Mouse (Mus musculus) stomach, embryonic 14.5 days (tissue): ENCODE data around the gene Rce1. TPM values are rescaled to one million over a fixed set of nuclear protein-coding genes. Genes with fewer than 3 reads are reported as not detected.

Experiments
- ATAC-seq: fragments of 200-750 bp; cut with Nextera tagmentation; 2 replicates; pipeline ENCODE4 v1.8.0; 2017; ENCODE audit warnings: low read depth, moderate TSS enrichment; ENCODE audit not compliant: insufficient number of reproducible peaks, insufficient read depth, low FRiP score
- H3K27ac ChIP-seq: fragments of 300-500 bp; sonication (generic); 2 replicates; pipeline ENCODE4 v1.5.1; 2014; ENCODE audit warnings: mild to moderate bottlenecking, low read length, moderate library complexity, mixed read lengths
- H3K27me3 ChIP-seq: fragments of 300-500 bp; sonication (generic); 2 replicates; pipeline ENCODE4 v1.6.1; 2014; ENCODE audit warnings: low read length, control low read depth, mixed read lengths; ENCODE audit not compliant: control insufficient read depth, insufficient read depth
- H3K36me3 ChIP-seq: fragments of 300-500 bp; sonication (generic); 2 replicates; pipeline ENCODE4 v1.6.1; 2014; ENCODE audit warnings: mild to moderate bottlenecking, control low read depth, low read length, moderate library complexity, mixed read lengths; ENCODE audit not compliant: control insufficient read depth, insufficient read depth
- H3K4me1 ChIP-seq: fragments of 300-500 bp; sonication (generic); 2 replicates; pipeline ENCODE4 v1.6.1; 2014; ENCODE audit warnings: low read length, control low read depth, mixed read lengths; ENCODE audit not compliant: control insufficient read depth, insufficient read depth
- H3K4me2 ChIP-seq: fragments of 300-500 bp; sonication (generic); replicated peaks from 2 replicates; pipeline ENCODE4 v1.6.1; 2014; ENCODE audit warnings: low read depth, low read length, control low read depth
- H3K4me3 ChIP-seq: fragments of 300-500 bp; sonication (generic); 2 replicates; pipeline ENCODE4 v1.5.1; 2014; ENCODE audit warnings: low read depth, low read length, control low read depth
- H3K9ac ChIP-seq: fragments of 300-500 bp; sonication (generic); replicated peaks from 2 replicates; pipeline ENCODE4 v1.6.1; 2014; ENCODE audit warnings: low read depth, mild to moderate bottlenecking, control low read depth, low read length, moderate library complexity, mixed read lengths
- H3K9me3 ChIP-seq: fragments of 300-500 bp; sonication (generic); 2 replicates; pipeline ENCODE4 v1.6.1; 2016; ENCODE audit warnings: low read depth, low read length, control low read depth; ENCODE audit not compliant: control insufficient read depth
- WGBS: fragments of 180-500 bp; shearing (Covaris S2); extraction: QIAGEN DNeasy Blood & Tissue Kit; methylation state at CpG from one replicate; pipeline ENCODE4 v1.1.7; 2014; 5-methylcytosine and 5-hydroxymethylcytosine counted together
- polyA plus RNA-seq: library from polyadenylated mRNA; unstranded; fragments of >200 nt; fragmentation: Nextera tagmentation; extraction: Ambion mirVana; gene quantifications from 2 replicates; pipeline ENCODE4 v1.2.1, GENCODE M21; 2014

Gene Rce1
- polyA plus RNA-seq, 1 experiment from 2014 or later, result 69.6 TPM

GRCm38 (mm10) chr19:4625829-4626535 is 541 bp upstream of the Rce1 start:
- H3K4me2 ChIP-seq, result peak overlapping the region; percentile 75
- ATAC-seq, result peak; percentile 69
- under 1% methylated on average over 35 of the region's 35 CpGs for WGBS
- peak overlapping the region; percentile 68 for H3K4me3 ChIP-seq
- H3K36me3 ChIP-seq, result peaks cover 30% of the 10 kb centered on the region
- H3K4me1 ChIP-seq, result peaks cover 12% of the 10 kb centered on the region; the same call in 1 of the 2 replicates
- H3K27me3 ChIP-seq, result no peaks in the 10 kb centered on the region
- peak overlapping the region; percentile 89 for H3K27ac ChIP-seq
- H3K9me3 ChIP-seq, result no peaks in the 10 kb centered on the region
- peak overlapping the region; percentile 87 for H3K9ac ChIP-seq

- peak overlapping the region; percentile 87 for H3K9ac ChIP-seq
- peaks cover 30% of the 10 kb centered on the region for H3K36me3 ChIP-seq
- no peak overlapping the region for H3K27ac ChIP-seq
- no peaks in the 10 kb centered on the region for H3K27me3 ChIP-seq
- H3K9me3 ChIP-seq, result no peaks in the 10 kb centered on the region
- peak overlapping the region; percentile 84 for H3K4me2 ChIP-seq
- 27% methylated on average over 4 of the region's 4 CpGs for WGBS
- peaks cover 12% of the 10 kb centered on the region; the same call in 1 of the 2 replicates for H3K4me1 ChIP-seq
- ATAC-seq, result no peak
- peak overlapping the region; percentile 68 for H3K4me3 ChIP-seq
Observed at GRCm38 (mm10) chr19:4624406-4625178, 849 bp downstream of the Rce1 start.

- peaks cover 30% of the 10 kb centered on the region for H3K36me3 ChIP-seq
- WGBS, result 90% methylated on average over 12 of the region's 12 CpGs
- no peak overlapping the region for H3K27ac ChIP-seq
- no peak for ATAC-seq
- H3K9me3 ChIP-seq, result no peaks in the 10 kb centered on the region
- H3K4me1 ChIP-seq, result peaks cover 12% of the 10 kb centered on the region; the same call in 1 of the 2 replicates
- H3K4me2 ChIP-seq, result no peak overlapping the region
- H3K27me3 ChIP-seq, result no peaks in the 10 kb centered on the region
- no peak overlapping the region for H3K9ac ChIP-seq
- no peak overlapping the region for H3K4me3 ChIP-seq
Observed at GRCm38 (mm10) chr19:4624006-4624405, 1.4 kb downstream of the Rce1 start.

- Histone ChIP-seq H3K27me3 (no peaks in the 10 kb centered on the region), H3K4me3 (no peak overlapping the region), H3K9ac (no peak overlapping the region), H3K4me1 (peaks cover 12% of the 10 kb centered on the region; the same call in 1 of the 2 replicates), H3K9me3 (no peaks in the 10 kb centered on the region), H3K4me2 (no peak overlapping the region), H3K27ac (no peak overlapping the region), H3K36me3 (peaks cover 30% of the 10 kb centered on the region)
- ATAC-seq, result no peak
- WGBS, result 92% methylated on average over 9 of the region's 9 CpGs
Observed at GRCm38 (mm10) chr19:4623419-4623818, 2.0 kb downstream of the Rce1 start.

- H3K4me1 ChIP-seq, result peaks cover 12% of the 10 kb centered on the region; the same call in 1 of the 2 replicates
- no peaks in the 10 kb centered on the region for H3K27me3 ChIP-seq
- H3K36me3 ChIP-seq, result peaks cover 30% of the 10 kb centered on the region
- no peak for ATAC-seq
- H3K9me3 ChIP-seq, result no peaks in the 10 kb centered on the region
- no peak overlapping the region for H3K27ac ChIP-seq
- no peak overlapping the region for H3K4me2 ChIP-seq
- no peak overlapping the region for H3K9ac ChIP-seq
- 89% methylated on average over 5 of the region's 5 CpGs for WGBS
- H3K4me3 ChIP-seq, result no peak overlapping the region
Observed at GRCm38 (mm10) chr19:4622780-4623179, 2.7 kb downstream of the Rce1 start.

GRCm38 (mm10) chr19:4620721-4621120 is 4.7 kb downstream of the Rce1 start:
- Histone ChIP-seq H3K9ac (no peak overlapping the region), H3K4me1 (peaks cover 13% of the 10 kb centered on the region), H3K4me3 (no peak overlapping the region), H3K9me3 (no peaks in the 10 kb centered on the region), H3K27me3 (no peaks in the 10 kb centered on the region), H3K27ac (no peak overlapping the region), H3K4me2 (no peak overlapping the region), H3K36me3 (peaks cover 30% of the 10 kb centered on the region)
- 87% methylated on average over 7 of the region's 7 CpGs for WGBS
- no peak for ATAC-seq

- Histone ChIP-seq H3K9ac (no peak overlapping the region), H3K4me2 (no peak overlapping the region), H3K27ac (no peak overlapping the region), H3K36me3 (peaks cover 30% of the 10 kb centered on the region), H3K4me3 (no peak overlapping the region), H3K27me3 (no peaks in the 10 kb centered on the region), H3K4me1 (peaks cover 8% of the 10 kb centered on the region), H3K9me3 (no peaks in the 10 kb centered on the region)
- WGBS, result 76% methylated on average over 10 of the region's 10 CpGs
- no peak for ATAC-seq
Observed at GRCm38 (mm10) chr19:4619461-4619860, 6.0 kb downstream of the Rce1 start.

GRCm38 (mm10) chr19:4618183-4618582 is 7.3 kb downstream of the Rce1 start:
- Histone ChIP-seq H3K4me3 (no peak overlapping the region), H3K4me1 (peaks cover 8% of the 10 kb centered on the region), H3K9me3 (no peaks in the 10 kb centered on the region), H3K9ac (no peak overlapping the region), H3K27ac (no peak overlapping the region), H3K27me3 (no peaks in the 10 kb centered on the region), H3K4me2 (no peak overlapping the region), H3K36me3 (peaks cover 25% of the 10 kb centered on the region)
- WGBS, result 33% methylated on average over 18 of the region's 18 CpGs
- ATAC-seq, result no peak
